Comparison of ENCODE assay signal across 45 mouse cellular contexts in genomic region chr16:44978193-44978592, GRCm38 (mm10). TPM values are rescaled to one million over a fixed set of nuclear protein-coding genes. Genes with fewer than 3 reads are reported as not detected.
"Had no signal": no experiment of that assay in that cellular context is flagged by ENCODE, and none has a peak within 500 bp of the region (broad histone marks: within the 10 kb centered on the region; RNA-seq: fewer than 3 reads in every experiment).

No protein-coding gene starts in this region.

- H3K36me3 ChIP-seq: heart, embryonic 10.5 days; heart, embryonic 12.5 days; heart, embryonic 13.5 days; heart, embryonic 15.5 days; hindbrain, embryonic 10.5 days; hindbrain, embryonic 12.5 days; hindbrain, embryonic 13.5 days; hindbrain, embryonic 15.5 days; intestine, embryonic 15.5 days; kidney, embryonic 15.5 days had no signal

- H3K9me3 ChIP-seq: heart, embryonic 10.5 days; heart, embryonic 15.5 days; hindbrain, embryonic 10.5 days; hindbrain, embryonic 12.5 days; hindbrain, embryonic 13.5 days; hindbrain, embryonic 15.5 days; intestine, embryonic 15.5 days; kidney, embryonic 15.5 days had no signal

- DNase-seq: heart, adult 2 months; heart, postnatal 10 days; heart, postnatal 14 days; heart, postnatal 4 days; kidney, adult 11 months; kidney, adult 18-20 months; kidney, adult 2 months; kidney, adult 8-10 months; kidney, adult 9 months; kidney, postnatal 10 days; kidney, postnatal 14 days; kidney, postnatal 25 days; kidney, postnatal 36 days; kidney, postnatal 4 days; layer of hippocampus, adult 9-11 months; layer of hippocampus, postnatal 36 days had no signal

- H3K27ac ChIP-seq: heart, adult 2 months; heart, embryonic 10.5 days; heart, embryonic 13.5 days; heart, embryonic 15.5 days; hindbrain, embryonic 10.5 days; hindbrain, embryonic 12.5 days; hindbrain, embryonic 13.5 days; hindbrain, embryonic 14.5 days; hindbrain, embryonic 15.5 days; hindbrain, postnatal 0 days; intestine, embryonic 15.5 days; kidney, embryonic 15.5 days; kidney, postnatal 0 days; layer of hippocampus, adult 2 months had no signal

- H3K27me3 ChIP-seq: heart, embryonic 12.5 days; heart, embryonic 13.5 days; heart, embryonic 15.5 days; hindbrain, embryonic 12.5 days; hindbrain, embryonic 13.5 days; hindbrain, embryonic 15.5 days; intestine, embryonic 15.5 days; kidney, embryonic 15.5 days had no signal

- H3K4me2 ChIP-seq: heart, embryonic 11.5 days; heart, embryonic 12.5 days; heart, embryonic 13.5 days; heart, embryonic 15.5 days; hindbrain, embryonic 12.5 days; hindbrain, embryonic 13.5 days; hindbrain, embryonic 14.5 days; hindbrain, embryonic 15.5 days; intestine, embryonic 15.5 days; kidney, embryonic 15.5 days had no signal

- H3K9ac ChIP-seq: heart, embryonic 12.5 days; heart, embryonic 13.5 days; heart, embryonic 15.5 days; hindbrain, embryonic 12.5 days; hindbrain, embryonic 13.5 days; hindbrain, embryonic 14.5 days; hindbrain, embryonic 15.5 days; intestine, embryonic 15.5 days; kidney, embryonic 15.5 days had no signal

- ATAC-seq: hindbrain, embryonic 16.5 days; hindbrain, postnatal 0 days; inflammation-experienced regulatory T-cells, adult 6 months; intestine, embryonic 15.5 days; intestine, embryonic 16.5 days; intestine, postnatal 0 days had no signal

- H3K4me1 ChIP-seq: heart, embryonic 10.5 days; heart, embryonic 12.5 days; heart, embryonic 13.5 days; heart, embryonic 15.5 days; hindbrain, embryonic 10.5 days; hindbrain, embryonic 12.5 days; hindbrain, embryonic 13.5 days; hindbrain, embryonic 15.5 days; intestine, embryonic 15.5 days; kidney, embryonic 15.5 days had no signal

- H3K4me3 ChIP-seq: heart, adult 2 months; heart, embryonic 10.5 days; heart, embryonic 12.5 days; heart, embryonic 13.5 days; heart, embryonic 15.5 days; hindbrain, embryonic 10.5 days; hindbrain, embryonic 12.5 days; hindbrain, embryonic 13.5 days; hindbrain, embryonic 15.5 days; intestine, embryonic 15.5 days; kidney, embryonic 15.5 days; layer of hippocampus, adult 2 months had no signal

RNA-seq across cellular contexts. Expression of gene Cd200r3, which starts 34.7 kb away (rescaled TPM):
- total RNA-seq: heart, adult 2 months; heart, adult 8-10 months; heart, postnatal 10 days; heart, postnatal 25 days; hematopoietic stem cell, adult 5-6 weeks; hindbrain, postnatal 0 days; layer of hippocampus, adult 18-20 months; layer of hippocampus, adult 2 months; layer of hippocampus, adult 8-10 months; layer of hippocampus, postnatal 10 days; layer of hippocampus, postnatal 25 days; layer of hippocampus, postnatal 36 days had no signal
- polyA plus RNA-seq: heart, adult 2 months; hindbrain, embryonic 10.5 days; hindbrain, embryonic 11.5 days; hindbrain, embryonic 12.5 days; hindbrain, embryonic 13.5 days; hindbrain, embryonic 14.5 days; hindbrain, postnatal 0 days; intestine, embryonic 14.5 days; kidney, embryonic 14.5 days had no signal
